Mouse (Mus musculus) urinary bladder, postnatal 25 days (tissue): ENCODE measurements around the gene Amph.
A peak's percentile ranks its signal among the peaks of the same experiment; 100 is the strongest.
"Not testable (repeated sequence)": the region's sequence is repeated elsewhere in the genome, so short reads cannot be mapped to it uniquely, and the experiment has no call there.

Source experiments
- DNase-seq: peaks from one replicate; pipeline ENCODE4 v3.0.0; 2022; ENCODE audit warnings: low spot score

Amph gene

GRCm38 (mm10) chr13:18948171-18949028, at the start of gene Amph:
Gene Amph, plus strand, starts transcription at chr13:18948205.
- peak; percentile 16 for DNase-seq

- DNase-seq = no peak
These were observed 44.4 kb upstream of the Amph start for GRCm38 (mm10) chr13:18903623-18904022.

GRCm38 (mm10) chr13:18914774-18915173, 33.2 kb upstream of the Amph start:
- DNase-seq = no peak

DNA sequence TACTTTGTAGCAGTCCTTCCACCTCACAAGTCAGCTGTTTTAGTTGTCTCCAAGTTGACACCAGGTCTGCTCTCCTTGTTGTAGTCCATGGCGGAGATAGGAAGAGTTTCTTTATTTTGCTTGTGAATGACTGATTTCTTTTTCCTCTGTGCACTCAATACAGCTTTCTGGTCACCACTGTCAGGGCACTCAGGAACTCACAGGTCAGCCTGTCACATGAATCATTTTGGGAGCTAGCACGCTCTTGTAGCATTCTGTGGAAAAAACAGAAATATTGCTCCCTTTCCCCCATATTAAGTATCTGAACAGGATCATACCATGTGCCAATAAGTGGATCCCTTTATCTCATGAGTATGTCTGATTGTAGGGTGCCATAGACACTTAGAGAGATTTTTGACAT, 14.8 kb upstream of the Amph start:
- not testable (repeated sequence) for DNase-seq

DNA sequence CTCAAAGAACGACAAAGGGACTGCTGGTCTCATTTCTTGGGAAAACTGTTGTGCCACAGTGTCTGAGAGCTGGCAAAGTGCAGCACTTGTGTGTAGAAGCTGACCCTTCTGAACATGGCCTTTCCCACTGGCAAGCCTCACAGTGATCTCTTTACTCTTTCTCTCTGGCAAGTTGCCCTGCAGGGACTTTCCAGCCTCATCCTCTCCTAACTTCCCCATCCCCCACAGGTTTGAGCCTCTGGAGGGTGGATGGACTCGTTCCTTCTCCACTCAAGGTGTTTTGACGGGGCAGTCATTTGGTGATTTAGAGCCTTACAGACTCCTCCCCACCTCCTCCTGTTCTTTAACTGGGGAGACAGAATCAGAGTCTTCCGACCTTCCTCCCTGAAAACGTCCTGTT, 319 bp upstream of the Amph start:
- no peak for DNase-seq

DNA sequence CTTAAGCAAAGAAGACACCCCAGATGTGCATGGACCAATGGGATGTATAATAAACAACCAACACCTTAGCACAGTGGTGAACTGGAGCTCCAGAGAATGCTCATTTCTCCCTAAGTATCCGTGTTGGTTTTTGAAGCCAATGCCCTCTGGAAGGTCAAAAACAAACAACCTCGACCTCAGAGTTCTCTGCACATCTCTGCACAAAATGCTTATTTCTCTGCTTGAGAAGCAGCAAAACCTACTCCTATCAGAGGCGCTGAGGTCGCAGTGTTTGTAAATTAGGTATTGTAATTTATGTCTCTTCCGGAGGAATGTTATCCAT, 985 bp downstream of the Amph start:
- DNase-seq = no peak

DNA sequence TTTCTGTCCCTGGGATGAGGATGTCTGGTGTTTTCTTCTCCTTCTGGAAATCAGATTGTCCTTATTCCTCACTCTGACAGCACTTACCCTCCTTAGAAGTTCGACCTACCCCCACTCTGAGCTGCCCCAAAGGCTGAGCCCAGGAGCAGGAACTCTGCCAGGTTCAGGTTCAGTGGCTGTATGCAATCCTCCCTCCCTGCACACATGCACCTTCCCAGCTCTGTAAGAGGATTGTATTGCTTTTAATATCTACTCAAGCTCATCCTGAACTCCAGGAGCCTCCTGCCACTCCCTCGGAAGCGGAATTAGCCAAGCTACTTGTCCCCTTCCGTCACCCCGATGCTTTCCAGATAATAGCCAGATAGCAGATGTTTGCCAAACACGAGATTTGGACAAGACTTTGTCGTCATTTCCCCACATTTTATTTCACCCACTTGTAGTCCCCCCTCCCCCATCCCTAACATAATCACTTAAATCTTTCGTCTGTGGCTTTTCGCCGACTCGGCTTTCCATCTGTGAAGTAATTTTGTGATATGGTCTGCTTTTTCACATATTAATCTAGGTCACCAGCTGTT, 1.7 kb downstream of the Amph start:
- no peak for DNase-seq

GRCm38 (mm10) chr13:18953575-18953974, 5.6 kb downstream of the Amph start:
- DNase-seq = no peak

- DNase-seq = no peak
These were observed 8.3 kb downstream of the Amph start for GRCm38 (mm10) chr13:18956065-18956913.

- no peak for DNase-seq
These were observed 9.0 kb downstream of the Amph start for GRCm38 (mm10) chr13:18957028-18957427.

GRCm38 (mm10) chr13:18972571-18972970, 24.6 kb downstream of the Amph start:
- DNase-seq = no peak

GRCm38 (mm10) chr13:18974351-18974750, 26.3 kb downstream of the Amph start:
- no peak for DNase-seq

GRCm38 (mm10) chr13:18987266-18987665, 39.3 kb downstream of the Amph start:
- DNase-seq = no peak

- no peak for DNase-seq
These were observed 40.3 kb downstream of the Amph start for GRCm38 (mm10) chr13:18988323-18988722.

DNA sequence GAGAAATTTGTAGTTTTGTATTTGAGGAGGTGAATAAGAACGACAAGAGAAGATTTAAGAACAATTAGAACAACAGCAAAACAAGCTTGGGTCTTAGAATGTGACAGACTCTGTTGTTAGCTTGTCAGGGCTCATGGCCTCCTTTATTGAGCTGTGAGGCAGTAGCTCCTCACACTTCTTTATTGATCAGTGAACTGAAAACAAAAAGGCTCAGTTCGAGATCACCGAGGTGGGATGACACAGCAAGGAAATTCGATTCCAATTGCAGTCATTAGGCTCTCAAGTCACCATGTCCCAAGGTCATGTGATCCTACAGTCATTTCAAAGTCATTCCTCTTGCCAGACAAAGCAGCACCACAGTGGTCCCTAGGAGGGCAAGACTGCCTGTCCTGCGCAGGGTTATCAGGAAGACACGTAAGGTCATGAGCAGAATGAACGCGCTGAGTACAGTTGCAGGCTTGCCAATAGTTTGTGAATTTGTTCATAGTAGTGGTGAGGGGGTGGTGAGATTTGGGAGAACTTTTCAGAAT, 41.2 kb downstream of the Amph start:
- DNase-seq = no peak

- DNase-seq = no peak
These were observed 54.5 kb downstream of the Amph start for GRCm38 (mm10) chr13:19002502-19002901.

- no peak for DNase-seq
These were observed 56.4 kb downstream of the Amph start for GRCm38 (mm10) chr13:19004406-19004805.

- no peak for DNase-seq
These were observed 60.4 kb downstream of the Amph start for GRCm38 (mm10) chr13:19008440-19008839.

DNA sequence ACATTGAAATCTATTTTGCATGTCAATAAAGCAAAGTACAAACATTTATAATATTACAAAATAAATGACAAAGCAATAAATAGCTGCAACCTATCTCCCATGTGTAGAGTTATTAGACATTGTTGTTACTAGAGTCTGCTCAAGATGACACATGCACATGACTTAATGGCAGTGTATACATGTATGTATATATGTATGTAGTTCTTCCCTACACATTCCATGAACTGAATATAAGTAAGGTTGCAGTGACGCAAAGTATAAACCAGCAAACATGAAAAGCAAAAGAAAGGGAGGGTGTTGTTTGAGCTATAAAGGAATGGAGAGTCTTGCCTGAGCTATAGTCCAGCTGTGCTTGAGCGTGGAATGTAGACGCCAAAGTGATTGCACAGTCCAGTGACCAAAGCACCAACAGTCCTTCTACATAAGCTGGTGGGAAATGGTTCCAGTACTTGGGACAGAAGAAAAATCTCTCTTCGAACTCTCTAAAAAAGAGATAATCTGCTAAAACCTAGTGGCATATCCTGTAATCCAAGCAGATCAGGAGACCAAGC, 66.9 kb downstream of the Amph start:
- DNase-seq = no peak

DNA sequence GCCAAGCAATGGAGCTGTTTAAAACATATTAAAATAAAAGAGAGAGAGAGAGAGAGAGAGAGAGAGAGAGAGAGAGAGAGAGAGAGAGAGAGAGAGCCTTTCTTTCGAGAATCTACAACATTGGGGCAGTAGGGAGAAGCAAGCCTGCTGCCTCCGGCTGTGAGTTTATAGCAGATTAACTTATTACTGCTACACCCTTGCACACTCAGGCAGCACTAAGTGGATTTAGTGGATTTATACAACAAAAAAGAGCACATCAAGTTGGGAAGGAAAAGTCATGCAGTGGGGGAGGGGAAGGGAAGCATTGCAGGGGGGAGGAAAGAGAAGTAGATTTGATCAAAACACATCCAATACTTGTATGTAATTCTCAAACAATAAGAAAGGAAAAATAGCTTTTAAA, 73.5 kb downstream of the Amph start:
- DNase-seq = no peak

DNA sequence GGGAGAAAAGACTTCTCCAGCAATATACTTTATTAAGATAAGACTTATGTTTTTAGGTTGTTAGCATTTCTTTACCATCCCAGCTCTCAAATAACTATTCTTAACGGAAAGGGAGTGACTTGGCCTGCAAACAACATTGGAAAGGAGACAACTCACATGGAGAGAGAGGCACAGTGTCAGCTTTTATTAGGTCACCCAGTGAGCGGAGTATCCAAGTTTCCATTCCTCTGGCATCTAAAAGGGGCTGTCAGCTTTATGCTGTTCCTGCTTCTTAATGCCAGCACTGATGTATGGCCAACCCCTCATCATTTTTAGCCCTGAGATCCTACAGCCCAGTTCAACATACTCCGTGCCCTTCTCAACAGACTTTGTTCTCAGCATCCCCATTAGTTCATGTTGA, 74.3 kb downstream of the Amph start:
- no peak for DNase-seq

- DNase-seq = no peak
These were observed 77.2 kb downstream of the Amph start for GRCm38 (mm10) chr13:19025091-19025688.
